Mouse (Mus musculus): Measurements from ENCODE around the gene Slfn2. TPM values are rescaled to one million over a fixed set of nuclear protein-coding genes. Genes with fewer than 3 reads are reported as not detected.

Slfn2 gene
- polyA plus RNA-seq (2012; rRNA removed): 0.73 and 1.1 TPM in 2 replicates

GRCm38 (mm10) chr11:83064946-83065345 is at the start of gene Slfn2:
Gene Slfn2 (plus strand): TSS chr11:83065112.

DNA sequence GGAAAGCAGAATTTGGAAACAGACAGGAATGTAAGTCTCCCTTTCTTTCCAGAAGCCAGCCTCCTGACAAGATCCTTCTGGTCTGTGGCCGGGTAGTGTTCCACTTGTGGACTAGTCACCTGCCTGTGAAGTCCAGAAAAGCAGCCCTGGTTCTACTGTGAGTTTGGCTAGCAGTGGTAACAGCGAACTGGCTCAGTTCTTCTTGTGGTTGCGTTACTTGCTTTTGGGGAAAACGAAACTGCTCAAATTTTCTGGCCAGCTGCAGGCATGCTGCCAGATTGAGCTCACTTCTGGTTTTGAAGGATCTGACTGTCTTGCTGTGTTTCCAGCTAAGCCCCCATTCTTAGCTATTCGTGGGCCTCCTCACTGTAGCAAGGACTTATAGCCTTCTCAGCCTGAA is 44.3 kb upstream of the Slfn2 start, which contains the start of gene Slfn8:
TSS of gene Slfn8 (minus strand) at position 190 of the 400 bp plus-strand sequence.

GRCm38 (mm10) chr11:83116597-83117227 is 51.8 kb downstream of the Slfn2 start, which contains the start of gene Slfn1:
Gene Slfn1 (plus strand): TSS chr11:83116849.

Other genes starting within 250 kb of the Slfn2 start
- 8.1 and 8.5 TPM in 2 replicates for gene Rffl, start 193.9 kb upstream of the Slfn2 start, polyA plus RNA-seq (2012; rRNA removed)
- 2.5 and 3.9 TPM in 2 replicates for gene Rad51d, start 174.5 kb upstream of the Slfn2 start, polyA plus RNA-seq (2012; rRNA removed)
- 0.04 and 0.11 TPM in 2 replicates for gene Fndc8, start 173.0 kb upstream of the Slfn2 start, polyA plus RNA-seq (2012; rRNA removed)
- gene Nle1, start 156.7 kb upstream of the Slfn2 start, polyA plus RNA-seq (2012; rRNA removed): 15.3 and 18.4 TPM in 2 replicates
- 1.1 and 1.7 TPM in 2 replicates for gene Unc45b, start 154.6 kb upstream of the Slfn2 start, polyA plus RNA-seq (2012; rRNA removed)
- gene Slfn5, start 113.8 kb upstream of the Slfn2 start, polyA plus RNA-seq (2012; rRNA removed): 0.59 and 1.3 TPM in 2 replicates
- 0.22 and 0.40 TPM in 2 replicates for gene Slfn9, start 73.3 kb upstream of the Slfn2 start, polyA plus RNA-seq (2012; rRNA removed)
- gene Slfn8, start 44.3 kb upstream of the Slfn2 start, polyA plus RNA-seq (2012; rRNA removed): 0.22 TPM in 1 of 2 replicates, not detected in the other
- 0.03 and 0.04 TPM in 2 replicates for gene Slfn1, start 51.7 kb downstream of the Slfn2 start, polyA plus RNA-seq (2012; rRNA removed)
- 0.11 and 0.29 TPM in 2 replicates for gene Slfn4, start 110.1 kb downstream of the Slfn2 start, polyA plus RNA-seq (2012; rRNA removed)
- gene Slfn3, start 126.2 kb downstream of the Slfn2 start, polyA plus RNA-seq (2012; rRNA removed): not detected in 2 replicates
- gene Slfn14, start 221.6 kb downstream of the Slfn2 start, polyA plus RNA-seq (2012; rRNA removed): not detected in 2 replicates
- gene Ap2b1, start 233.9 kb downstream of the Slfn2 start, polyA plus RNA-seq (2012; rRNA removed): 8.4 and 11.3 TPM in 2 replicates
- gene Pex12, start 237.5 kb downstream of the Slfn2 start, polyA plus RNA-seq (2012; rRNA removed): 3.3 and 3.9 TPM in 2 replicates